Mouse (Mus musculus): ENCODE data around the gene Spty2d1.
A peak's percentile ranks its signal among the peaks of the same experiment; 100 is the strongest.
"Not testable (repeated sequence)": the region's sequence is repeated elsewhere in the genome, so short reads cannot be mapped to it uniquely, and the experiment has no call there.

Spty2d1 gene

GRCm38 (mm10) chr7:47008168-47008993, at the start of gene Spty2d1:
Gene Spty2d1, minus strand, starts transcription at chr7:47008411.
- peak; percentile 99 for DNase-seq

DNA sequence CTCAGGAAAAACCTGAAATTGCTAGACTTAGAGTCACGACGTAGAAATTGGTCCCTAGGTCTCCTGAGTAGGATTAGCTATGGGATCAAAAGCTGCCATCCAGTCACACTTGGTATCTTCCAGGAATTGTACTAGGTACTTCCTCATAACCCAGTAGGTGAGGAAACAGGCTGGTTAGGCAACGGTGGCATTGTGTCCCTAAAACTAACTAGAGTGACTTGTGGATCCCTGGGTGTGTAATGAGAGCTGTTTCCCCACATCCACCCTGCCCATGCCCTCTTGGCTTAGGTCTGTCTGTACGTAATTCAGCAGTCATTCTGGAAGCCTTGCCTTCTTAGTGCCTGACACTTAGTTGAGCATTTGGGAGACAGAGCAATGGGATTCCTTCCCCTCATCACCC, 48.1 kb upstream of the Spty2d1 start:
- no peak for DNase-seq

GRCm38 (mm10) chr7:47055744-47056143, 47.5 kb upstream of the Spty2d1 start:
- no peak for DNase-seq

GRCm38 (mm10) chr7:47054666-47055065, 46.5 kb upstream of the Spty2d1 start:
- peak; percentile 66 for DNase-seq

DNA sequence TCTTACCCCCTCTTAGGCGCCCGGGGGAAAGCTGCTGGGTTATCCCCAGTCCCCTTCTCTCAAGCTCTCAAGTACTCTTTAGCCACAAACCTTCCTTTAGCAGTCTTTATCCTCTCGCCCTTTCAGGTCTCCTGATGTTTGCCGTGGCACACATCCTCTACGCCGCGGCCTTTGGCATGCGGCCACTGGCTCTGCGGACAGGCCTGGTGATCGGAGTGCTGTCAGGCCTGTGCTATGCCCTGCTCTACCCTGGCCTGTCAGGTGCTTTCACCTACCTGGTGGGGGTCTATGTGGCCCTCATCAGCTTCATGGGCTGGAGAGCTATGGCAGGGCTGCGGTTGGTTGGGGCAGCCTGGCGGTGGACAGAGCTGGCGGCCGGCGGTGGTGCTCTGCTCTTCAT, 45.1 kb upstream of the Spty2d1 start:
- peak; percentile 19 for DNase-seq

DNA sequence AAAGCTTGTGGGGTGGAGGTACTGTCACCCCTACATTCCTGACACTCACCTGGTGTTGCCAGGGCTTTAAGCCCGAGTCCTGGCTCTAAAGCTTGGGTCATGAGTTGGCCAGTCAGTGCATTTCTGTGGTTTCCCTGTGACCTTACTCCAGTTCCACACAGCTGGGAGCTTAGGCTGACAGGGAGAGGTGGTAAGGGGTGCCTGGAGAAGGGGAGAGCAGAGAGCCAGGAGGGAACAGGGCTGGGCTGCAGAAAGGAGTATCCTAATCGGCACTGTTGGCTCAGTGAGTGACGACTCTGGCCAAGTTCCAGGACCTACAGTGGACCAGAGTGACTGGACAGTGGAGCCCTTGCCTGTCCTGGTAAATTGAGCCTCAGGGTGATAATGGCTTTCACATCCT, 44.1 kb upstream of the Spty2d1 start:
- peak; percentile 54 for DNase-seq

GRCm38 (mm10) chr7:47051404-47052151, 43.4 kb upstream of the Spty2d1 start:
- DNase-seq = peak; percentile 39

DNA sequence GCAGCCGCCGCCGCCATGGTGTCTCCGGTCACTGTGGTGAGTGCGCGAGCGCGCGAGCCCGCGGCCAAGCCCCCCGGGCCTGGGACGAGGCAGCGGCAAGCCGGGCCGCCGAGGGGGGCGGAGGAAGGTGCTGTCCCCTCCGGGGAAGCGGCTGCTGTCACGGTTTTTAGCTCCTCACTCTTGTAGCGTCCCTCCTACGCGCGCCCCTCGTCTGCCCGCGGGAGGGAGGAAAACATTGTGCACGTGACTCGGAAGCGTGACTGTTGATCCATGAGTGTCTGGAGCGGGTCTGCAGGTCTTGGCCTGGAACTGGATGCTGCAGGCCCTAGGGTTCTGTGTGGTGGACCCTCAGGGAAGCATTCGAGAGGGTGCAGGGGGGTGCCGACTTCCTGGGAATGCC, 42.6 kb upstream of the Spty2d1 start:
- DNase-seq = peak; percentile 72

DNA sequence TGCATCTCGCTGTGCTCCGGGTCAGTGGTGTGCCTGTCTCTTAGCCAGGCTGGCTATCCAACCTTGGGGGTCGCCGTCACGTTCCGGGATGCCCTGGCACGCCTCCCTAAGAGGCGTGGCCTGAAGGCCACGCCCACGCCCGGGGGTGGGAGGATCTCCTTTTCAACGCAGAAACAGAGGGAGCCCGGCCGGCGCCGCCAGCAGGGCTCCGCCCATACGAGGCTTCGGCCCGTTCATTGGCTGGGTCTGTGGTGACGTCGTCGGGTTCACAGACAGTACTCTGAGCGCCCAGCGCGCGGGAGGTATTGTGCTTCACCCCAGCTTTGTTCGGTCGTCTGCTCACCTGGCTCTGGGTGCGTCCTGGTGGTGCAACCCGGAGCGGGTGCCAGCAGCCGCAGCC, 42.2 kb upstream of the Spty2d1 start, which contains the start of gene Tmem86a:
Gene Tmem86a, plus strand, starts transcription at position 236 of the 400 bp plus-strand sequence.
- peak; percentile 97 for DNase-seq

GRCm38 (mm10) chr7:47042823-47043490, 34.7 kb upstream of the Spty2d1 start:
- DNase-seq = no peak

GRCm38 (mm10) chr7:47042121-47042520, 33.9 kb upstream of the Spty2d1 start:
- DNase-seq = no peak

DNA sequence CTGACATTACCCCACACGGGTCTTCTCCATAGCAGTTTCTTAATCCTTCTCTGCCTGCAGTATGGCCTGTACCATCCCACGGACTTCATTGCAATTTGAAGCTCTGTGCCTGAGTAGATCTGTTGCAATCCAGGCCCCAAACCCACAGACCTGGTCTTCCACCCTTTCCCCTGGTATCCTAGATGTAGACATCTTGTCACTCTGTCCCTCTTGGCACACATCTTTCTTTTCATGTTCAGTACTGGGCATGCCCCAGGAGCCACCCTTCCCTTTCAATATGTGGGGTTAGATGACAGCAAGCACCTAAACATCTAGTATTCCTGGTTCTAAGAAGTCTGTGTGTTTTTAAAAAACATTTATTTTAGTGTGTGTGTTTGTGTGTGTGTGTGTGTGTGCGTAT, 33.5 kb upstream of the Spty2d1 start:
- no peak for DNase-seq

GRCm38 (mm10) chr7:47035426-47035825, 27.2 kb upstream of the Spty2d1 start:
- no peak for DNase-seq

- DNase-seq = no peak
Measured at GRCm38 (mm10) chr7:47034785-47035384, 26.7 kb upstream of the Spty2d1 start.

DNA sequence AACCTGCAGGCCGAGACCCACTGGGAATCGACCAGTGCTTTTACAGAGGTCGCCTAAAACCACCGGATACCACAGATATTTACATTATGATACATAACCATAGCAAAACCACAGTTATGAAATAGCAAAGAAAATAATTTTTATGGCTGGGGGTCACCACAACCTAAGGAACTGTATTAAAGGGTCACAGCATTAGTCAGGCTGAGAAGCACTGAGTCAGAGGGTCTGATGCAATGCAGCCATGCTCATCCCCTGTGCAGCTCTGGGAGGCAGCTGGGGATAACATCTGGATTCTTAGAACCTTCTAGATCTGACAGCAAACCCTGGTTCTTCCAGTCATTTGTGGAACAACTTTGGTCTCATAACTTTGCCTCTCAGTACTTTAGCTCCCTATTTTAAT, 23.2 kb upstream of the Spty2d1 start:
- DNase-seq = no peak

DNA sequence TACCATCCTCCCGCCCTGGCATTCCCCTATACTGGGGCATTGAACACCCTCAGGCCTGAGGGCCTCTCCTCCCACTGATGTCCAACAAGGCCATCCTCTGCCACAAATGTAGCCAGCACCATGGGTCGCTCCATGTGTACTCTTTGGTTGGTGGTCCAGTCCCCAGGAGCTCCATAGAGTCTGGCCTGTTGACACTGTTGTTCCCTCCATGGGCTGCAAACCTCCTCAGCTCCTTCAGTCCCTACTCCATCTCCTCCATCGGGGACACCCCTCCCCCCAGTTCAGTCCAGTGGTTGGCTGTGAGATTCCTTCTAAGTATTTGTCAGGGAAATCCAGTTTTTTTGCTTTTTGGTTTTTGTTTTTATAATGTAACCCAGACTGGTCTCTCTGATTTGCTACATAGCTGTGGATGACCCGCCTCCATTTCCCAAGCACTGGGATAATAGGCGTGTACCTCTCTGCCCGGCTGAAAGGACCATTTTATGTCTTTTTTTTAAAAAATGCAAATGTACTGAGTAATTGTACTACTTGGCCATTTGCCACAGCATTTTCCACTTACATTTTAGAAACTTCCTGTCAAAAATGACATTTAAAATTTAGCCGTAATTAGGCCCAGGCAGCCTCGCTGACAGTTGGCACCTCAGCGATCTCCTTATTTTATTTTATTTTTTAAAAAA, 22.4 kb upstream of the Spty2d1 start:
- DNase-seq = no peak

DNA sequence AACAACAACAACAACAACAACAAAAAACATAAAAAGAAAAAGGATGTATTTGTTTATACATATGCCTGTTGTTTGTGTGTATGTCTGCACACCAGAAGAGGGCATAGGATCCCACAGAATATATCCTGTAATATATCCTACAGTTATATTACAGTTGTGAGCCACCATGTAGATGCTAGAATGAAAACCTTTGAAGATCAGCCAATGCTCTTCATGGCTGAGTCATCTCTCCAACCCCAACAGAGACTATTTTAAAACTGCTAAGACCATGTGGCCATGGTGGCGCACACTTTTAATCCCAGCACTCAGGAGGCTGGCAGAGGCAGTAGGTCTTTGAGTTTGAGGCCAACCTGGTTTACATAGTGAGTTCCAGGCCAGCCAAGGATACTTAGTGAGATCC, 19.3 kb upstream of the Spty2d1 start:
- no peak for DNase-seq

DNA sequence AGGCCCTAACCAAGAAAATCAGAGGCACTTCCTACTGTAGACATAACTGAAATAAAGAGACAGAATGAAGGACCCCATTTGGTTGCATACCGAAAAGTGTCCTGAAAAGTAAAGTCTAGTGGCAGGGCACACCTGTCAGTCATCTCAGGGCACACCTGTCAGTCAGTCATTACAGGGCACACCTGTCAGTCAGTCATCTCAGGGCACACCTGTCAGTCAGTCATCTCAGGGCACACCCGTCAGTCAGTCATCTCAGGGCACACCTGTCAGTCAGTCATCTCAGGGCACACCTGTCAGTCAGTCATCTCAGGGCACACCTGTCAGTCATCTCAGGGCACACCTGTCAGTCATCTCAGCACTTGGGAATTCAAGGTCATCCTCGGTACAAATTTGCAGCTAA, 18.7 kb upstream of the Spty2d1 start:
- not testable (repeated sequence) for DNase-seq

DNA sequence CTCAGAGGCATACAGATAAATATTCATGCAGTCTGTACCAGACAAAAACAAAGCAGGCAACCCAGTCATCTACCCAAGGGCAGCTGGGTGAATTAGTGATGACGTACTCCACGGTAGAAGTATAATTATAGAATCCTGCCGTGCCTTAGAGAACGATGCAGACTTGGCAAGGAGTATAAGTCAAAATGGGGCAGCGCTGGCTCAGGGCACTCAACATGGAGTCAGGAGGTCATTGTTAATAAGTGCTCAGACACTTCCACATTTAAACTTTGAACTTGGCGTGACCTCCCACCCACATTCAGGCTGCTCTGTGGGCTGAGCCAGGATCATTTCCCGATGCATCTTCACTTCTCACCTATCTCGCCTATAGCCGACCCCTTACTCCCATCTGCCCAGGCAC, 17.2 kb upstream of the Spty2d1 start:
- DNase-seq = no peak

DNA sequence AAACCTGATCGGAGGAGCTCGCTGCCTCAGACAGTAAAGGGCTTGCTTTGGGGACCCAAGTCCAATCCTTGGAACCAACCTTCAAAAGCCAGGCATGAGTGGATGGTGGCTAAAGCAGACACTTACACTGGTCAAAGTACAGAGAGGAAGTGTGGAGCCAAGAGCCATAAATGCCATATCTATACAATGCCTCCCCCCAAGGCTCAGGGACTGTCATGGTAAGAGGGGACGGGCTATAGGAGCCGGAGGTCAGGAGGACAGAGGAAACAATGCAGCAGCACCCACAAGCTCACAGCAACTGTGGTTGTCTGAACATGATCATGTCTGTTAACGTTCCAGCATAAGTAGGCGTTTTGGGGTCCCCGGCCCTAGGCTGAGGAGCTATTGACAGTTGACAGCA, 16.2 kb upstream of the Spty2d1 start:
- no peak for DNase-seq

- DNase-seq = peak; percentile 81
Measured at GRCm38 (mm10) chr7:47023530-47023929, 15.3 kb upstream of the Spty2d1 start.

- DNase-seq = no peak
Measured at GRCm38 (mm10) chr7:47022482-47022881, 14.3 kb upstream of the Spty2d1 start.

DNA sequence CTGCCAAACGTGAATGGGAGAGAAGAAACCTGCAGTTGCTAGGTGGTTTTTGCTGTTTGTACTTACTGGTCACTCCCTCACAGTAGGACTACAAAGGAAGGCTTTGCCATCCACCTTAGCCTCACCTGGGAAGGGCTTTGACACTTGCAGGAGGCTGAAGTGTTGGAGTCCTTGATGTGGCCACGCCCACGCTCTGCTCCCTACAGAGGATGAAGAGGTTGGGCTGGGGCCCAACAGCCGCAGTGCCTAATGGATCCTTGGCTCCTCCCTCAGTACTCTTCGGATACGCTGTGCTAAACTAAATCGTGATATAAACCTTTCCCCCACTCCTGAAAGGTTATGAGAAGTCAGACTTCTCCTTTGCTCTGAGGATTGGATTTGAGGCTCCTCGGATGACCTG, 12.7 kb upstream of the Spty2d1 start:
- DNase-seq = no peak
